Mouse (Mus musculus) heart, embryonic 14.5 days (tissue): Measurements from ENCODE around the gene Gm11492. TPM values are rescaled to one million over a fixed set of nuclear protein-coding genes. Genes with fewer than 3 reads are reported as not detected.

Experiments
- ATAC-seq: fragments of 200-750 bp; cut with Nextera tagmentation; 2 replicates; pipeline ENCODE4 v1.8.0; 2017; ENCODE audit warnings: low read depth, moderate TSS enrichment; ENCODE audit not compliant: insufficient number of reproducible peaks, insufficient read depth, low FRiP score
- H3K27ac ChIP-seq, 2 experiments: fragments of 200-500 bp in 1 of 2; fragments of 300-500 bp in 1 of 2; sonication (generic) in 1 of 2; replicated peaks in 1 of 2; 2 replicates each; pipeline ENCODE4 v1.5.1; 2012 to 2014; ENCODE audit warnings: low read depth in 2 of 2, low read length in 2 of 2, control low read depth in 1 of 2, mild to moderate bottlenecking in 1 of 2, mixed read lengths in 1 of 2; ENCODE audit not compliant: control insufficient read depth in 1 of 2, insufficient read depth in 1 of 2
- H3K27me3 ChIP-seq: fragments of 300-500 bp; sonication (generic); 2 replicates; pipeline ENCODE4 v1.6.1; 2014; ENCODE audit warnings: mild to moderate bottlenecking, low read length, control low read depth; ENCODE audit not compliant: control insufficient read depth, insufficient read depth
- H3K36me3 ChIP-seq: fragments of 300-500 bp; sonication (generic); 2 replicates; pipeline ENCODE4 v1.6.1; 2014; ENCODE audit warnings: mild to moderate bottlenecking, control low read depth, low read length, mixed read lengths; ENCODE audit not compliant: control insufficient read depth, insufficient read depth
- H3K4me1 ChIP-seq, 2 experiments: fragments of 200-500 bp in 1 of 2; fragments of 300-500 bp in 1 of 2; sonication (generic) in 1 of 2; 2 replicates each; pipeline ENCODE4 v1.6.1; 2012 to 2014; ENCODE audit warnings: low read length in 2 of 2, control low read depth in 1 of 2, mixed read lengths in 1 of 2; ENCODE audit not compliant: control insufficient read depth in 2 of 2, insufficient read depth in 2 of 2
- H3K4me2 ChIP-seq: fragments of 300-500 bp; sonication (generic); 2 replicates; pipeline ENCODE4 v1.6.1; 2014; ENCODE audit warnings: mild to moderate bottlenecking, low read length
- H3K4me3 ChIP-seq, 2 experiments: fragments of 200-500 bp in 1 of 2; fragments of 300-500 bp in 1 of 2; sonication (generic) in 1 of 2; 2 replicates each; pipeline ENCODE4 v1.5.1; 2012 to 2014; ENCODE audit warnings: low read length in 2 of 2, mild to moderate bottlenecking in 2 of 2, control low read depth in 1 of 2, low read depth in 1 of 2, moderate library complexity in 1 of 2; ENCODE audit not compliant: control insufficient read depth in 1 of 2, insufficient read depth in 1 of 2
- H3K9ac ChIP-seq: fragments of 300-500 bp; sonication (generic); 2 replicates; pipeline ENCODE4 v1.6.1; 2014; ENCODE audit warnings: mild to moderate bottlenecking, low read length
- H3K9me3 ChIP-seq: fragments of 300-500 bp; sonication (generic); 2 replicates; pipeline ENCODE4 v1.6.1; 2016; ENCODE audit warnings: low read length, control low read depth; ENCODE audit not compliant: control insufficient read depth
- WGBS: fragments of 180-500 bp; shearing (Covaris S2); extraction: QIAGEN DNeasy Blood & Tissue Kit; methylation state at CpG from one replicate; pipeline ENCODE4 v1.1.7; 2014; 5-methylcytosine and 5-hydroxymethylcytosine counted together
- polyA plus RNA-seq: library from polyadenylated mRNA; unstranded; fragments of >200 nt; fragmentation: Nextera tagmentation; extraction: Ambion mirVana; gene quantifications from 2 replicates; pipeline ENCODE4 v1.2.1, GENCODE M21; 2014

The Gm11492 gene
- polyA plus RNA-seq, 1 experiment from 2014 or later, result not detected

DNA sequence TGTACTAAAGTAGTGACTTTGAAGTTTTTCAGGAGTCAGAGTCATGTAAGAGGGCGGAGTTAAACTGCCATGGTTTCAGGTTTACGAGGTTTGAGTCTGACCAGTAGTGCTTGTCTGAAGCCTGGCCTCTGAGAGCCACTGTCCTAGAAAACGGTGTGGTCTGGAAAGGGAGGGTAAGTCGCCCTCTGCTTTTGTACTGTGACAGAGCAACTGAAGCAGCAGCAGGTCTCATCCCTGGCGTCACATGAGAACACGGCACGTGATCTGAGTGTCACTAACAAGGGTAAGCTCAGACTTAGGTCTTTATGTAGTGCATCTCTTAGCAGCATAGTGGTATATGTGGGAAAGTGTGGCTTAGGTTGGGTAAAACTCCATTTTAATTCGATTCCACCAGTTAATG lies 24.2 kb upstream of the Gm11492 start:
- WGBS, result 39% methylated on average over 8 of the region's 8 CpGs

DNA sequence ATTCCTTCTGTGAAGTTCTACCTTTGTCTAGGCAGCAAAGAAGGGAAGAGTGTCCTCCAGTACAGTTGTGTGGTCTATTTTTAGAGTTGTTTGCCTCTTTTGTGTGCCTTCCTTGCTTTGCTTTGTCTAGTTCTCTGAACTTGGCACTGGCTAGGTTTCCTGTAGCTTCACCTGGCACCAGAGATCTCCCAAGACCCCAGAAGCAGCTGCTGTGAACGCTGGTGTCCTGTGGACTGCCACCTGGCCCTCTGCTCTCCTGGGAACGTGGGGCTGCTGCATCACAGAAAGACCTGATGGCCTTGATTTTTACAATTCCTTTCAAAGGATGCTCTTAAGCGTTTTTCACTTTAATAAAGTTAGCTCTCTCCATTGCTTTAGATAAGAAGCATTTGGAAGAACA lies 23.5 kb upstream of the Gm11492 start:
- Histone ChIP-seq H3K27me3 (no peaks in the 10 kb centered on the region), H3K9ac (no peak overlapping the region), H3K36me3 (no peaks in the 10 kb centered on the region), H3K4me2 (no peak overlapping the region), H3K27ac (no peak overlapping the region), H3K4me1 (peaks cover 0 to 3% of the 10 kb centered on the region in 2 experiments; a peak in 1 of 4 replicates), H3K9me3 (no peaks in the 10 kb centered on the region), H3K4me3 (no peak overlapping the region)
- 52% methylated on average over 3 of the region's 3 CpGs for WGBS
- ATAC-seq, result no peak

More for the DNA sequence above, 24.2 kb upstream of the Gm11492 start:
- Histone ChIP-seq H3K36me3 (no peaks in the 10 kb centered on the region), H3K27me3 (no peaks in the 10 kb centered on the region), H3K9me3 (no peaks in the 10 kb centered on the region), H3K4me2 (no peak overlapping the region), H3K27ac (no peak overlapping the region), H3K4me3 (no peak overlapping the region), H3K4me1 (peaks cover 0 to 3% of the 10 kb centered on the region in 2 experiments; a peak in 1 of 4 replicates), H3K9ac (no peak overlapping the region)
- ATAC-seq, result no peak

- H3K27ac ChIP-seq, result no peak overlapping the region
- no peak overlapping the region for H3K4me3 ChIP-seq
- H3K36me3 ChIP-seq, result no peaks in the 10 kb centered on the region
- no peak for ATAC-seq
- peaks cover 8 to 17% of the 10 kb centered on the region in 2 experiments; a peak in 3 of 4 replicates for H3K4me1 ChIP-seq
- H3K9ac ChIP-seq, result no peak overlapping the region
- no peak overlapping the region for H3K4me2 ChIP-seq
- 83% methylated on average over 4 of the region's 4 CpGs for WGBS
- H3K27me3 ChIP-seq, result no peaks in the 10 kb centered on the region
- H3K9me3 ChIP-seq, result no peaks in the 10 kb centered on the region
Measured at GRCm38 (mm10) chr11:87553342-87553741, 13.1 kb upstream of the Gm11492 start.

GRCm38 (mm10) chr11:87554386-87554785 lies 12.1 kb upstream of the Gm11492 start:
- WGBS, result 8% methylated on average over 5 of the region's 5 CpGs
- Histone ChIP-seq H3K9ac (no peak overlapping the region), H3K27ac (peak overlapping the region; percentile 52 to 72; a peak in 3 of 4 replicates), H3K36me3 (no peaks in the 10 kb centered on the region), H3K4me2 (peak overlapping the region; percentile 37), H3K4me1 (peaks cover 8 to 17% of the 10 kb centered on the region in 2 experiments; a peak in 3 of 4 replicates), H3K27me3 (no peaks in the 10 kb centered on the region), H3K9me3 (no peaks in the 10 kb centered on the region), H3K4me3 (no peak overlapping the region)
- no peak for ATAC-seq

DNA sequence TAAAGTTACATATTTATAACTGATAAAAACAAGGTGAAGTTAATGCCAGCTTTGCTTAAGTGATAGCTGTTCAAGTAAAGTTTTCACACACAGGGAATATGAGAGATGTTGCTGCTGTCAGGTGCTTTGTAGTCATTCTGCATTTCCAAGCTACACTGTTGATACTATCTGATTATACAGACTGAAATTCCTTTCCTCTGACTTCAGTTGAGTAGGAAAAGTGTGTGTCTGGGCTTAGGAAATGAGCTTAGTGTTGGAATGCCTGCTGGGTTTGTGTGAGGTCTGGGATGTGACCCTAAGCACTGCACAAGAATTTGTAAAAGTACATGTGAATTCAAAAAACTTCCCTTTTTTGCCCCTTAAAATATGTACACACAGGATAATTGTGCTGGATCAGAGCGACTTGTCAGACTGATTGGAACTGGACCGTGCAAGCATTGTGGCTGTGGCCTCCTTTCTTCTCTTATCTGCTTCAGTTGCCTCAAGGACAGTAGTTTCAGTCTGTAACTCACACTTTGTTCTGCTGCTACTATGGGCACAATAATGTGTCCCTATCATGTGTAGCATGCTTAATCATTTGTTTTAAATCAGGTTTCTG lies 11.2 kb upstream of the Gm11492 start:
- Histone ChIP-seq H3K27ac (peak overlapping the region; percentile 59 to 72), H3K9me3 (no peaks in the 10 kb centered on the region), H3K4me3 (no peak overlapping the region), H3K27me3 (no peaks in the 10 kb centered on the region), H3K9ac (no peak overlapping the region; the same call in 1 of the 2 replicates), H3K4me2 (0 out of 2 replicates have a peak overlapping the region, but pooled peaks have one; percentile 37), H3K4me1 (peaks cover 8 to 17% of the 10 kb centered on the region in 2 experiments; a peak in 3 of 4 replicates), H3K36me3 (no peaks in the 10 kb centered on the region)
- 12% methylated on average over 2 of the region's 2 CpGs for WGBS
- no peak for ATAC-seq

GRCm38 (mm10) chr11:87561208-87561607 lies 5.2 kb upstream of the Gm11492 start:
- Histone ChIP-seq H3K9me3 (no peaks in the 10 kb centered on the region), H3K4me1 (peaks cover 4 to 9% of the 10 kb centered on the region in 2 experiments; a peak in 2 of 4 replicates), H3K4me3 (no peak overlapping the region), H3K36me3 (no peaks in the 10 kb centered on the region), H3K27me3 (no peaks in the 10 kb centered on the region), H3K27ac (no peak overlapping the region), H3K9ac (no peak overlapping the region), H3K4me2 (no peak overlapping the region)
- WGBS, result 37% methylated on average over 6 of the region's 6 CpGs
- ATAC-seq, result no peak

GRCm38 (mm10) chr11:87568255-87568953 lies 2.0 kb downstream of the Gm11492 start, which contains the start of gene Sept4:
TSS of gene Sept4 (plus strand) at chr11:87568903.
- H3K4me2 ChIP-seq, result no peak within 1 kb of the TSS
- peaks cover 22 to 30% of the 10 kb centered on the region in 2 experiments for H3K4me1 ChIP-seq
- no peaks in the 10 kb centered on the region for H3K27me3 ChIP-seq
- whole genome bisulfite sequencing, result 68% methylated on average over 7 of the region's 7 CpGs
- no peak within 1 kb of the TSS for H3K4me3 ChIP-seq
- no peaks in the 10 kb centered on the region for H3K9me3 ChIP-seq
- ATAC-seq, result no peak
- no peak within 1 kb of the TSS for H3K9ac ChIP-seq
- H3K27ac ChIP-seq, result 0 out of 4 replicates have a peak within 1 kb of the TSS, but pooled peaks of 1 of the 2 experiments have one; percentile 1
- H3K36me3 ChIP-seq, result no peaks in the 10 kb centered on the region
